Mouse (Mus musculus): ENCODE data around the gene Cfap65. TPM values are rescaled to one million over a fixed set of nuclear protein-coding genes. Genes with fewer than 3 reads are reported as not detected.
A peak's percentile ranks its signal among the peaks of the same experiment; 100 is the strongest.

Cfap65 gene
- polyA plus RNA-seq, 1 experiment from 2014 or later, result 1.1 TPM

- WGBS, result under 1% methylated on average over 70 of the region's 74 CpGs
- H3K9me3 ChIP-seq (ENCODE audit: control insufficient read depth, low read length), result no peaks in the 10 kb centered on the region
- no peaks in the 10 kb centered on the region for H3K27me3 ChIP-seq (replicated peaks; ENCODE audit: control insufficient read depth, insufficient read depth, low read length)
- H3K9ac ChIP-seq (ENCODE audit: low read depth, low read length), result peak overlapping the region; percentile 98
- peak overlapping the region; percentile 81 for H3K4me2 ChIP-seq (ENCODE audit: low read length)
- no peak for ATAC-seq
- H3K27ac ChIP-seq (ENCODE audit: low read depth, low read length), result peak overlapping the region; percentile 88
- peak overlapping the region; percentile 94 for H3K4me3 ChIP-seq (ENCODE audit: low read length)
- H3K36me3 ChIP-seq (ENCODE audit: control insufficient read depth, insufficient read depth, low read length), result no peaks in the 10 kb centered on the region
- peaks cover 25% of the 10 kb centered on the region for H3K4me1 ChIP-seq (ENCODE audit: control insufficient read depth, insufficient read depth, low read depth, low read length)
Observed at GRCm38 (mm10) chr1:74855651-74856438, 79.6 kb downstream of the Cfap65 start.

- Histone ChIP-seq H3K27ac (ENCODE audit: low read depth, low read length) (peak overlapping the region; percentile 88), H3K36me3 (ENCODE audit: control insufficient read depth, insufficient read depth, low read length) (no peaks in the 10 kb centered on the region), H3K9me3 (ENCODE audit: control insufficient read depth, low read length) (no peaks in the 10 kb centered on the region), H3K4me3 (ENCODE audit: low read length) (peak overlapping the region; percentile 94), H3K4me1 (ENCODE audit: control insufficient read depth, insufficient read depth, low read depth, low read length) (peaks cover 25% of the 10 kb centered on the region), H3K9ac (ENCODE audit: low read depth, low read length) (peak overlapping the region; percentile 98), H3K4me2 (ENCODE audit: low read length) (peak overlapping the region; percentile 81), H3K27me3 (replicated peaks; ENCODE audit: control insufficient read depth, insufficient read depth, low read length) (no peaks in the 10 kb centered on the region)
- ATAC-seq, result no peak
- under 1% methylated on average over 38 of the region's 48 CpGs for WGBS
Observed at GRCm38 (mm10) chr1:74855156-74855555, 80.2 kb downstream of the Cfap65 start.

- 1% methylated on average over 38 of the region's 39 CpGs for WGBS
- Histone ChIP-seq H3K27ac (ENCODE audit: low read depth, low read length) (peak within 1 kb of the TSS; percentile 88), H3K9me3 (ENCODE audit: control insufficient read depth, low read length) (no peaks in the 10 kb centered on the region), H3K4me2 (ENCODE audit: low read length) (peak within 1 kb of the TSS; percentile 81), H3K4me3 (ENCODE audit: low read length) (peak within 1 kb of the TSS; percentile 94), H3K4me1 (ENCODE audit: control insufficient read depth, insufficient read depth, low read depth, low read length) (peaks cover 21% of the 10 kb centered on the region), H3K27me3 (replicated peaks; ENCODE audit: control insufficient read depth, insufficient read depth, low read length) (no peaks in the 10 kb centered on the region), H3K9ac (ENCODE audit: low read depth, low read length) (peak within 1 kb of the TSS; percentile 98), H3K36me3 (ENCODE audit: control insufficient read depth, insufficient read depth, low read length) (no peaks in the 10 kb centered on the region)
- peak; percentile 92 for ATAC-seq
Observed at GRCm38 (mm10) chr1:74854306-74855056, 80.9 kb downstream of the Cfap65 start, which contains the start of gene Cdk5r2. Cdk5r2 (plus strand) TSS chr1:74854934.

MicroRNAs within 50 kb of the gene (microRNA counts, 519-probe panel; counts per million panel counts)
- microRNA mmu-miR-375, result 1,654 counts per million, percentile 16 among the panel's probes with 10 or more counts

Small RNAs within 50 kb of the gene (microRNA-seq; reads per million reads assigned to microRNA genes)
- gene Mir375, result 630 reads per million, percentile 72 among the genes with 10 or more reads in this experiment

Other genes starting within 250 kb of the Cfap65 start
- gene Cyp27a1, start 222.0 kb downstream of the Cfap65 start, polyA plus RNA-seq (2015; fragmentation: Nextera tagmentation; extraction: Ambion mirVana), result 2.4 and 3.5 TPM in 2 replicates
- 0.13 and 0.36 TPM in 2 replicates for gene Prkag3, start 186.4 kb downstream of the Cfap65 start, polyA plus RNA-seq (2015; fragmentation: Nextera tagmentation; extraction: Ambion mirVana)
- 4.9 and 6.1 TPM in 2 replicates for gene Wnt6, start 163.7 kb downstream of the Cfap65 start, polyA plus RNA-seq (2015; fragmentation: Nextera tagmentation; extraction: Ambion mirVana)
- 0.40 TPM in 2 replicates for gene Wnt10a, start 144.1 kb downstream of the Cfap65 start, polyA plus RNA-seq (2015; fragmentation: Nextera tagmentation; extraction: Ambion mirVana)
- 8.4 and 9.4 TPM in 2 replicates for gene Cdk5r2, start 80.7 kb downstream of the Cfap65 start, polyA plus RNA-seq (2015; fragmentation: Nextera tagmentation; extraction: Ambion mirVana)
- gene Fev, start 50.2 kb downstream of the Cfap65 start, polyA plus RNA-seq (2015; fragmentation: Nextera tagmentation; extraction: Ambion mirVana), result 2.9 and 3.3 TPM in 2 replicates
- gene Cryba2, start 42.5 kb downstream of the Cfap65 start, polyA plus RNA-seq (2015; fragmentation: Nextera tagmentation; extraction: Ambion mirVana), result 1.4 and 2.1 TPM in 2 replicates
- gene Ihh, start 16.1 kb upstream of the Cfap65 start, polyA plus RNA-seq (2015; fragmentation: Nextera tagmentation; extraction: Ambion mirVana), result 0.25 and 0.30 TPM in 2 replicates
- gene Nhej1, start 189.6 kb upstream of the Cfap65 start, polyA plus RNA-seq (2015; fragmentation: Nextera tagmentation; extraction: Ambion mirVana), result 6.6 and 7.2 TPM in 2 replicates
- not detected in 2 replicates for gene Slc23a3, start 198.3 kb upstream of the Cfap65 start, polyA plus RNA-seq (2015; fragmentation: Nextera tagmentation; extraction: Ambion mirVana)
- gene Cnppd1, start 207.1 kb upstream of the Cfap65 start, polyA plus RNA-seq (2015; fragmentation: Nextera tagmentation; extraction: Ambion mirVana), result 42.3 and 51.7 TPM in 2 replicates
- gene Retreg2, start 207.2 kb upstream of the Cfap65 start, polyA plus RNA-seq (2015; fragmentation: Nextera tagmentation; extraction: Ambion mirVana), result 139 and 144 TPM in 2 replicates
- gene Zfand2b, start 233.0 kb upstream of the Cfap65 start, polyA plus RNA-seq (2015; fragmentation: Nextera tagmentation; extraction: Ambion mirVana), result 39.9 and 43.4 TPM in 2 replicates
- gene Abcb6, start 244.8 kb upstream of the Cfap65 start, polyA plus RNA-seq (2015; fragmentation: Nextera tagmentation; extraction: Ambion mirVana), result 53.9 and 57.6 TPM in 2 replicates